Mouse (Mus musculus) G1E (cell line): ENCODE data around the gene Ptprm. TPM values are rescaled to one million over a fixed set of nuclear protein-coding genes. Genes with fewer than 3 reads are reported as not detected.

Experiments used
- ATAC-seq: 2 replicates; pipeline ENCODE4 v1.8.0; 2016; ENCODE audit warnings: mild to moderate bottlenecking; ENCODE audit not compliant: insufficient number of reproducible peaks, poor library complexity, low FRiP score, severe bottlenecking; ENCODE audit errors: extremely low read depth
- DNase-seq: peaks from one replicate; pipeline ENCODE4 v3.0.0; 2012; ENCODE audit warnings: low spot score
- H3K27me3 ChIP-seq: 2 replicates; pipeline ENCODE4 v1.6.1; 2012; ENCODE audit warnings: mild to moderate bottlenecking, low read length, inconsistent platforms; ENCODE audit not compliant: insufficient read depth
- H3K36me3 ChIP-seq: replicated peaks from 2 replicates; pipeline ENCODE3; 2012; ENCODE audit warnings: mild to moderate bottlenecking, inconsistent platforms
- H3K4me1 ChIP-seq: 2 replicates; pipeline ENCODE4 v1.6.1; 2012; ENCODE audit warnings: low read depth, low read length, inconsistent platforms, mixed read lengths; ENCODE audit not compliant: insufficient read depth
- H3K4me3 ChIP-seq: 2 replicates; pipeline ENCODE4 v1.5.1; 2012; ENCODE audit warnings: low read depth, mild to moderate bottlenecking, inconsistent platforms, low read length, moderate library complexity, mixed read lengths
- H3K9me3 ChIP-seq: replicated peaks from 2 replicates; pipeline ENCODE4 v1.6.1; 2012; ENCODE audit warnings: inconsistent platforms
- CTCF ChIP-seq: IDR thresholded peaks from 2 replicates; pipeline ENCODE4 v1.5.1; 2012; ENCODE audit warnings: low read depth, low read length, inconsistent platforms, mixed read lengths
- GATA1 ChIP-seq: IDR thresholded peaks from 2 replicates; pipeline ENCODE4 v1.6.1; 2012; ENCODE audit warnings: borderline replicate concordance, low read length, inconsistent platforms, mixed read lengths
- GATA2 ChIP-seq: IDR thresholded peaks from 2 replicates; pipeline ENCODE4 v1.6.1; 2012; ENCODE audit warnings: low read depth, low read length, inconsistent platforms, borderline replicate concordance
- POLR2AphosphoS5 ChIP-seq: IDR thresholded peaks from 2 replicates; pipeline ENCODE4 v1.6.1; 2012; ENCODE audit warnings: low read depth, low read length, inconsistent platforms; ENCODE audit not compliant: insufficient replicate concordance
- TAL1 ChIP-seq: conservative IDR thresholded peaks from 2 replicates; pipeline ENCODE4 v1.6.1; 2012; ENCODE audit warnings: low read depth, low read length, inconsistent platforms, mixed read lengths
- polyA plus RNA-seq: library from polyadenylated mRNA; stranded (reverse); fragments of >175 nt; gene quantifications from 2 replicates; pipeline ENCODE4 v1.2.3, GENCODE M21; 2012
- total RNA-seq, 2 experiments: library from RNA; stranded (forward) in 1 of 2; stranded (reverse) in 1 of 2; fragments of 200-1000 nt in 1 of 2; fragments of >200 nt in 1 of 2; fragmentation: Nextera tagmentation in 1 of 2; gene quantifications; 2 replicates each; pipeline ENCODE4 v1.2.3; 2014 to 2017

Ptprm gene
- total and polyA plus RNA-seq, 3 experiments: 0.27 TPM; not detected in 2

DNA sequence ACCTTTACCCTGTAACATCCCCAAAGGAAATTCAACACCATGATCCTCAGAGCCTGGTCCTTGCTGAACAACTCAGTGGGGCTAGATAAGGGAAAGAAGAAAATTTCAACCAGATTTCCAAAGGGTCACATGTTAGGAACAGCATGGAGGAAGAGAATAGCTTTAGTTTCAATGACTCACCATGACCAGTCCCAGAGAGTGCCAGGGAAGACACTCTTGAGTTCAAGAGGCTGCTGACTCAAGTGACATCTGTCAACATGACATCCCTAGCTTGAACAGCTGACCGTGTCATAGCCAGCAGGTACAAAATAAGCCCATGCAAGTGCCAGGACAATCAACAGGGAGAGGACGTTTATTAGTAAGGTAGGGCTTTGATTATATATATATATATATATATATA, 182.9 kb downstream of the Ptprm start:
- H3K4me3 ChIP-seq: no peak overlapping the region
- peaks cover 57% of the 10 kb centered on the region for H3K9me3 ChIP-seq
- no peaks in the 10 kb centered on the region for H3K36me3 ChIP-seq
- DNase-seq: no peak
- no peak; the same call in 1 of the 2 replicates for ATAC-seq
- no peaks in the 10 kb centered on the region for H3K27me3 ChIP-seq
- TF ChIP-seq GATA1 (no peak), POLR2AphosphoS5 (no peak), CTCF (no peak), TAL1 (no peak), GATA2 (no peak)
- H3K4me1 ChIP-seq: no peaks in the 10 kb centered on the region

DNA sequence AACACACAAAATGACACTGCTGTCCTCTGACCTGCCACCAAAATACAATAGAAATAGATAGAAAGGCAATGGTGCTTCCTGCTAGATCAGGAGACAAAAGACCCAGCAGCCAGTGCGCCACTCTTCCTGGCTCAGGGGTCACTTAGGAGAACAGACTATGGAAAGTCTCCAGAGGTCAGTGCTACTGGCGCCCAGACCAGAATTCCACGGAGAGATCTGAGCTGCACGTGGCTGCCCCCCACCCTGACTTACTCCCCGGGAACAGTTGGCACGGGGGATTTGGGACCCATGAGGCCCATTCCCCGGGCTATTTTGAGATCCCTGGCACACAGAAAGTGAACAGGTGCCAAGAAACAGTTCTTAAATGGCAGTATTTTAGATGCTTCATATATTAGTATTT, 183.6 kb downstream of the Ptprm start:
- H3K36me3 ChIP-seq: no peaks in the 10 kb centered on the region

DNA sequence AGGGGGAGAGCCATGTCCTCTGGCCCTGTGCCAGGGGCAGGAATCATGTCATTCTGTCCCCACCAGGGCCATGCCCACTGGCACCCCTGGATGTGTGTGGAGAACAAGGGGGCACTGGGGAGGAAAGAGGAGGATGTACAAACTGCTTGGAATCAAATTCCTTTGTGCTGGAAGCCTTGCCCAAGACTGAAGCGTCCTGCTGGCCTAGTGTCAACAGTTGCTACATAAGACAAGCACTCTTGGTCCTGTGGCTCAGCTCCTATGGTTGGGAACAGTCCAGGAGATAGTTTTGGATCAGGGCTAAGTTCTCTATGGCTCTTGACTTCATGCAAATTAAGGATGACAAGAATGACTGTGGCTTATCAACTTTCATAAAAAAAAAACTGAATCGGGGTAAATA, 188.4 kb downstream of the Ptprm start:
- Histone ChIP-seq H3K27me3 (no peaks in the 10 kb centered on the region), H3K4me3 (no peak overlapping the region), H3K36me3 (no peaks in the 10 kb centered on the region), H3K9me3 (peaks cover 56% of the 10 kb centered on the region), H3K4me1 (no peaks in the 10 kb centered on the region)
- no peak for TF ChIP-seq GATA2
- TF ChIP-seq TAL1: no peak
- no peak for TF ChIP-seq CTCF
- TF ChIP-seq POLR2AphosphoS5: no peak
- TF ChIP-seq GATA1: no peak
- no peak for DNase-seq
- no peak for ATAC-seq

More for the DNA sequence above, 183.6 kb downstream of the Ptprm start:
- no peaks in the 10 kb centered on the region for H3K27me3 ChIP-seq
- H3K9me3 ChIP-seq: peaks cover 59% of the 10 kb centered on the region
- H3K4me1 ChIP-seq: no peaks in the 10 kb centered on the region
- ATAC-seq (no peak), DNase-seq (no peak)
- H3K4me3 ChIP-seq: no peak overlapping the region
- TF ChIP-seq GATA1 (no peak), TAL1 (no peak), GATA2 (no peak), CTCF (no peak), POLR2AphosphoS5 (no peak)

DNA sequence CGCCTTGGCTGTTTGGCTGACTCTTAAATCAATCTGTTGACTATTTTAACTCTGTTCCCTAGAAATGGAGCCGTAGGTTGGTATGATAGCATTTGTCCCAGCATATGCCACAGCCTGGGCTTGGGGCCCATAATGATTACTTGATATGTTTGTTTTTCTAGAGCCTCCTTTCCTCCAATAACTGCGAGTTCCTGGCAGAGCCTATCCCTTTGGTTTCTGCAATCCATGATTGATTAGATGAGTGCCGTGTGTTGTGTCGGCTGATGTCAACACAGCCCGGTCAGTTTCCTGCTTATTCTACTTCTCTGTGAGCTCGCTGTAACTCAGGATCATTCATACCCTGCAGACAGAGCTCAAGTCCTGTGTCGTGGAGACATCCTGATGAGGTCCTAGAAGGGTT, 194.6 kb downstream of the Ptprm start:
- Histone ChIP-seq H3K4me3 (no peak overlapping the region), H3K36me3 (no peaks in the 10 kb centered on the region), H3K27me3 (no peaks in the 10 kb centered on the region), H3K4me1 (no peaks in the 10 kb centered on the region), H3K9me3 (peaks cover 64% of the 10 kb centered on the region)
- no peak for ATAC-seq
- no peak for TF ChIP-seq GATA1
- no peak for TF ChIP-seq TAL1
- no peak for TF ChIP-seq CTCF
- no peak for TF ChIP-seq GATA2
- TF ChIP-seq POLR2AphosphoS5: no peak
- no peak for DNase-seq

DNA sequence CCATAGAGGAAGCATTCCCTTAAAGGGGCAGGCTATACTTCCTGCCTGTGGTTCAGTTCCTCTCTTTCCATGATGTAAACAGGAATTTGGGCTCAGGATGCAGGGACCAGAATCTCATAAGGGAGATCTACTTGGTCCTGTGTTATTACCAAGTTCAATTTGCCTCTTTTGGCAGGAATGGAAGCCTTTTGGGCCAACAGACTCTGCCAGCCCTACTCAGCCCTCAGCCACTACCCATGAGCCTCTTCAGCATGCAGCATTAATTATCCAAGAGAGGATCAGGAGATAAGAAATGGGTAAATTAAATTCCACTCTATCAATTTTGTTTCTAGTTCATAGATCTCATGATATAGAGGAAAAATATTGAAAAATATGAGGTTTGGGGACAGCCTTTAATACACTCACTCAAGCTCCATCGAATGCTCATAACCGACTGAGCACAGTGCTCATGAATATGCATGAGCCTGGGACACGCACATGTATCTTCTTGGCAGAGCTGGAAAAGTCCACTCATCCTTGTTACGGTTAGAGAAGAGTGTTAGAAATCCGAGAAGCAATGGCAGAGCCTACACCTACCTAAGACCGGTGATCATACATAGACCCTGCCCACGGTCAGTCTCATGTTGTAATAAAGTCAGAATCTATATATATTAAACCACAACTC, 197.0 kb downstream of the Ptprm start:
- Histone ChIP-seq H3K4me1 (no peaks in the 10 kb centered on the region), H3K4me3 (no peak overlapping the region), H3K27me3 (no peaks in the 10 kb centered on the region), H3K9me3 (peaks cover 69% of the 10 kb centered on the region), H3K36me3 (no peaks in the 10 kb centered on the region)
- TF ChIP-seq GATA1 (no peak), CTCF (no peak)
- DNase-seq: no peak
- no peak for ATAC-seq

DNA sequence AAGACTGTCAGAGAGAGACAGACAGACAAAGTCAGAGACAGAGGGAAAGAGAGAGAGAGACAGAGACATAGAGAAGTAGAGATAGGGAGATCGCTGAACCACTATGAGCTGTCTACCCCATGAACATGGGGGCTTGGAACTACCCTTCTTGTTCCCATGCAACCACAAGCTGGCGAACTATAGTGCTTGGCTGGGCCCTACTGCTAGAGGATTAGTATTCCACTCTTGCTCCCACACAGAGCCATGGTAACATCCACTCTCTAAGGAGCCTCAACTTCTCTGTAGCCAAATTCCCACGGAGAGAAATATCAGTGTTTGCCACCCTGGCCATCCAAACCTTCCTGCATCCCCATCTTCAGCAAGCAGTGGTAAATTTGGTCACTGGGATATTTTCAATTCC, 202.0 kb downstream of the Ptprm start:
- TF ChIP-seq POLR2AphosphoS5 (no peak), CTCF (no peak), TAL1 (no peak), GATA1 (no peak), GATA2 (no peak)
- no peaks in the 10 kb centered on the region for H3K36me3 ChIP-seq
- peaks cover 57% of the 10 kb centered on the region for H3K9me3 ChIP-seq
- ATAC-seq (no peak), DNase-seq (no peak)
- no peaks in the 10 kb centered on the region for H3K4me1 ChIP-seq
- H3K27me3 ChIP-seq: no peaks in the 10 kb centered on the region
- H3K4me3 ChIP-seq: no peak overlapping the region
